Mouse (Mus musculus) urinary bladder, postnatal 4 days (tissue): ENCODE results near the gene Sprtn.
A peak's percentile ranks its signal among the peaks of the same experiment; 100 is the strongest.

Experiments
- DNase-seq, 2 experiments: peaks; one replicate each; pipeline ENCODE4 v3.0.0; 2021 to 2022; ENCODE audit warnings: low spot score in 2 of 2

Gene Sprtn

GRCm38 (mm10) chr8:124944406-124944805 is 46.7 kb downstream of the Sprtn start:
- DNase-seq = no peak

GRCm38 (mm10) chr8:124947865-124948732 is 50.4 kb downstream of the Sprtn start:
- peak in 1 of 2 experiments; percentile 48 for DNase-seq

DNA sequence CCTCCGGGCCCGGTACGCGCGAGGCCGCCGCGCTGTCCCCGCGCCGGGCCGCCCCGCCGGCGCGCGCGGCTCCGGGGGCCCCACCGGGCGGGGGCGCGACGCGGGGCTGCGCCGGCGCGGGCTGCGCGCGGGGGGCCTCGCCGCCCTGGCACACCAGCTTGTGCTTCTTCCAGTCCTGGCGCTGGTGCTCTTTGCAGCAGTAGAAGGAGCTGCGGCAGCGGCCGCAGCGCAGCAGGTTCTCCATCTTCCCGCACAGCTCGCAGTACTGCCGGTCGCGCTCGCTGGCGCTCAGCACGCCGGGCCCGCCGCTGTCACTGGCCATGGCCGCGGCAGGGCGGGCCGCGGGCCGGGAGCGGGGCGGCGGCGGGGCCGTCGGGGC is 51.0 kb downstream of the Sprtn start:
- DNase-seq = no peak

DNA sequence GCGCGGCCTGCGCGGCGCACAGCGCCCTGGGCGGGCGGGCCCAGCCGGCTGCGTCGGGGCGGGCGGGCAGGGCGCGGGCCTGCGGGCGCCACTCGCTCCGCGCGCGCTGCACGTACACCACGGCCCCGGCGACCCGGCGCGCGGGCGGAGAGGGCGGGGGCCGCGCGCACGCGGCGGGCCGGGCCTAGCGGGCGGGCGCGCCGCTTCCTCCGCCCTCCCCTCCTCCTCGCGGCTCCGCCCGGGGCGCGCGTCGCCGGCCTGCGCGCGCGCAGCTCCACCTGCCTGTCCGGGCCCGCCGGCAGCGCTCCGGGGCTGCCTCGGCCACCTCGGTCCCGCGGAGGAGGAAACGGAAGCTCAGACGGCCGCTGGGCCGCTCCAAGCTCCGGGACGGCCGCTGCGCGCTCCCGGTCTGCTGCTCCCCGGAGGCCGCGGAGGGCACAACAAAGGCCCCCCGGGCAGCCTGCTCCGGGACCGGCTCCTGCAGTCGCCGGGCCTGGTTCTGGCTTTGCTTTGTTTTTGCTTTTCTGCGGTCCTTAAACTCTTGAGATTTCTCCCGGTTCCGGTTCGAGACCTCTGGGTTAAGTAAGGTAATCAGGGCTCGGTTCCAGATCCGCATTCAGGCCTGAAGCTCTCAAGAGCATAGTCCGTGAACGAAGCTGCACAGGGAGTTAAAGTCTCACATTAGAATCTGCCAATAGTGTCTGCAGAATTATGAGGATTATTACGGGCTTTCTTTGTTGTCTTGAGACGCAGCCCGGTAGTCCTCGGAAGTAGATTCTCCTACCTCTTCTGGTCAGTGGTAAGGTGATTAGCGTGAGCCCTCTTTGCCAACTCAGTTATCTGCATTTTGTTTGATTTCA is 51.8 kb downstream of the Sprtn start, which contains the start of gene Egln1:
Egln1 (minus strand) TSS at position 116 of the 860 bp plus-strand sequence.
- peak; percentile 76 to 79 for DNase-seq

DNA sequence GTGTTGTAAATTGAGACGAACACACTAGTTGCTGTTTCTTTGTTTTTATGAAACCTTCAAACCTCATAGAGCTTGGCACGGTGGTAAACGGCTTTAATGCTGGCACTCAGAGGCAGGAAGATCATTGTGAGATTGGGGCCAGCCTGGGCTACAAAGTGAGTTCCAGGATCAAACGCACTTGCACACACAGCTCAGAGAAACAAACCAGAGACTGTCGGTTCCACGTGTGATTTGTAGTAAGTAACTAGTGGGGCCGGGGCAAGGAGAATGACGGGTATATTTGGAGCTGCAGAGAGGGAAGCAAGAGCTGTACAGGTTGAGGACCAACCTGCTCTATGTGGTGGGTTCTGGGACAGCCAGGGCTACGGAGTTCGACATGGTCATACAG is 52.4 kb downstream of the Sprtn start:
- DNase-seq = no peak

DNA sequence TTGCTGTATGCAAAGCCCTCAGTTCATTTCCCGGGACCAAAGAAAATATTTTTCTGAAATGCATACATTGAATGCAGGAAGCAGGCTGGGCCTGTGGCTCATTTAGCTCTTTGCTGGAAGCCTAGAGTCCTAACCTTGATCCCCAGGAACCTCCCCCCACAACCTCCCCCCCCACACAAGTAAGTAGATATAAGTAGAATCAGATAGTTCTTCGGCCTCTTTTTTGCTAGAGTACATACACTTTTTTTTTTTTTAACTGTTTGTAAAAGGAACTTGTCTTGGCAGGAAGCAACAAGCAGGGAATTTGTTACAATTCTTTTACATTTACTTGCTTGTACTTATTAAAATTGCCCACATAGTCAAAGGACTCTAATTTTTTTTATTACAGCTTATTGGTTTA is 53.2 kb downstream of the Sprtn start:
- DNase-seq = no peak

DNA sequence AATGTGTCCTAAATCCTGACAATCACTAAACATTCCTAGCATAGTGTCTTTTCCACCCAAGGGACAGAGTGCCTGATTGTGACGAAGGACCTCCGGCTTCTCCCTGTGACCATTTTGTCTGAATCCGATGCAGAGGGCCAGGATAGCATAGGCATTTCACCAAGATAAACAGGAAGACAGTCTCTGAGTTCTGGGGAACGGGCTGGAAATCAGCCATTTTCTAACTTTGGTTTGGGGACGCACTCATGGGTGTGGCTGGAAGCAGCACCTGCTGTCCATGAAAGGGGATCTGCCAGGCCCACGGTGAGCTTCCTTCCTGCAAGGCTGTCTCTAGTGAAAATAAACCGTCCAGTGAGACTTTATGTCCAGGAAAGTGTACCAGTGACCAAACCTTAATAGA is 55.5 kb downstream of the Sprtn start:
- no peak for DNase-seq

- DNase-seq = no peak
Measured at GRCm38 (mm10) chr8:124954572-124955082, 56.9 kb downstream of the Sprtn start.
